ENCODE assay signal across 29 mouse cellular contexts in the genomic region with DNA sequence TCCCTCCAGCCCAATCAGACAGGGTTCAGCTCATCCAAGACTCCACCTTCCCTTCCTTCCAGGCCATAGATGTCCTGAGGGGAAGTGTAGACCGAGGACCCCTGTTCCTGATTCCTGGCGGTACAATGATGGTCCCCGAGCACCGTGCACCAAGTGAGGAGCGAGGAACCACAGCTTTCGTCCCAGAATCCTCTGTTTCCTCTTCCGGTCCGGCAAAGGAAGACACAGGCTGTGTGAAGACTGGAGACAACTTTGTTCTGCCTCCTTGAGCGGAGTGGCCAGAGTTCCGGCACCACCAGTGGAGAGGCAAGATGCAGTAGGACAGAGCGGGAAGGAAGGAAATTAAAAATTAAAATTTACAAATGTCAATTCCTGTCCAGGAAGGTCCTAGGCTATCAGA.
"Had no signal": no experiment of that assay in that cellular context is flagged by ENCODE, and none has a peak within 500 bp of the region (broad histone marks: within the 10 kb centered on the region; RNA-seq: fewer than 3 reads in every experiment).

No protein-coding gene starts in this region.

- H3K27ac ChIP-seq: left cerebral cortex, adult 2 months; limb, embryonic 10.5 days; limb, embryonic 12.5 days; limb, embryonic 13.5 days; limb, embryonic 15.5 days; liver, embryonic 12.5 days; liver, embryonic 13.5 days; liver, embryonic 14.5 days; liver, embryonic 15.5 days; lung, embryonic 15.5 days; macrophage; midbrain, embryonic 10.5 days; midbrain, embryonic 12.5 days; midbrain, embryonic 13.5 days; midbrain, embryonic 15.5 days had no signal

- H3K4me3 ChIP-seq: left cerebral cortex, adult 2 months; limb, embryonic 10.5 days; limb, embryonic 12.5 days; limb, embryonic 13.5 days; limb, embryonic 15.5 days; liver, embryonic 12.5 days; liver, embryonic 13.5 days; liver, embryonic 15.5 days; lung, embryonic 15.5 days; midbrain, embryonic 10.5 days; midbrain, embryonic 12.5 days; midbrain, embryonic 13.5 days; midbrain, embryonic 15.5 days; myocyte had no signal

- H3K27me3 ChIP-seq: limb, embryonic 12.5 days; limb, embryonic 13.5 days; limb, embryonic 15.5 days; liver, embryonic 12.5 days; liver, embryonic 13.5 days; liver, embryonic 15.5 days; lung, embryonic 15.5 days; midbrain, embryonic 12.5 days; midbrain, embryonic 13.5 days; midbrain, embryonic 15.5 days had no signal

- H3K36me3 ChIP-seq: limb, embryonic 10.5 days; limb, embryonic 12.5 days; limb, embryonic 13.5 days; limb, embryonic 15.5 days; liver, embryonic 12.5 days; liver, embryonic 13.5 days; liver, embryonic 15.5 days; lung, embryonic 15.5 days; midbrain, embryonic 10.5 days; midbrain, embryonic 12.5 days; midbrain, embryonic 13.5 days; midbrain, embryonic 15.5 days had no signal

- H3K9me3 ChIP-seq: limb, embryonic 10.5 days; limb, embryonic 12.5 days; limb, embryonic 13.5 days; limb, embryonic 15.5 days; lung, embryonic 15.5 days; midbrain, embryonic 10.5 days; midbrain, embryonic 12.5 days; midbrain, embryonic 13.5 days; midbrain, embryonic 15.5 days had no signal

- DNase-seq: left cerebral cortex, postnatal 4 days; liver; liver, embryonic 13.5 days; liver, postnatal 0 days; lung, adult 18-20 months; lung, adult 2 months; lung, embryonic 14.5 days; lung, postnatal 10 days; lung, postnatal 14 days; lung, postnatal 36 days; lung, postnatal 4 days; midbrain, embryonic 14.5 days had no signal

- H3K4me1 ChIP-seq: limb, embryonic 10.5 days; limb, embryonic 12.5 days; limb, embryonic 13.5 days; limb, embryonic 15.5 days; liver, embryonic 12.5 days; liver, embryonic 13.5 days; liver, embryonic 15.5 days; lung, embryonic 15.5 days; midbrain, embryonic 12.5 days; midbrain, embryonic 13.5 days; midbrain, embryonic 15.5 days had no signal

- ATAC-seq: liver, embryonic 12.5 days; liver, postnatal 0 days; lung, postnatal 0 days; midbrain, embryonic 13.5 days; midbrain, embryonic 15.5 days; midbrain, embryonic 16.5 days had no signal
